Mouse (Mus musculus): ENCODE measurements at regions not wholly inside any gene's neighbourhood (a gene's known extent, or its start where the extent isn't known, plus 50 kb on each side); places are given as distances from the start of the nearest gene placed in this dataset.

DNA sequence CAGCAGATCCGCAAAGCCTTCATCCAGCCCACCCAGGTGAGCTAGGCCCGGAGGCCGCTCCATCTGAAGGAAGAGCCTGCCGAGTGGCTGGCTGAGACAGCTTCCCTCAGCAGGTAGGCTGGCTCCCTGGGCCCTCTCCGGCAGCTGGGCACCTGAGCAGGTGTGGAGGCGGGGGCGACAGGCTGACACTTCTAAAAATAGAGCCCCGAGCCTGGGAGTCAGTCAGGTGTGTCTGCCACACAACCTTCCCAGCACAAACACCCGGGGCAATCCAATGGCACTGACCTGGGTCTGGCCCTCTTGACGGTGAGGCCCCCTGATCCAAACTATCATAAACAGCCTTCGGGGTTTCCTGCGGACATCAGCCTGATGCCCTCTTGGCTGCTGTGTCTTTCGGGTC, 58.5 kb downstream of the Zfp36l2 start:
- DNase-seq (ENCODE audit: low spot score) = no peak

DNA sequence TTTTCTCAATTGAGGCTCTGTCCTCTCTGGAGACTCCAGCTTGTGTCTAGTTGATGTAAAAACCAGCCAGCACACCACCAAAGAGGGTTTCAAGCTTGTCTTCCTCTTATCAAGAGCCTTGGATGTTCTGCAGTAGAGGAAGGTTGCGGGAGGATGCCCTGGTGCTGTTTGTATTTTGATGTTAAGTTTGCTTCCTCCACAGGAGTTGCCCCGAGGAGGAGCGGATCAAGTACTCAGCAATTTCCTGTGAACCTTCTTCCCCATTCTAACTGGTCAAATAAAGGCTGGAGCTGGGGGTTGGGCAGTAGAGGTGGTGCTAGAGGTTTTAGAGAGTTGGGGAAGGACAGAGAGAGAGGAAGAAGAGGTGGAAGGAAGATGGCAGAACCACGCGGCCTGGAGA, 59.5 kb downstream of the Zfp36l2 start:
- no peak for DNase-seq (ENCODE audit: low spot score)

DNA sequence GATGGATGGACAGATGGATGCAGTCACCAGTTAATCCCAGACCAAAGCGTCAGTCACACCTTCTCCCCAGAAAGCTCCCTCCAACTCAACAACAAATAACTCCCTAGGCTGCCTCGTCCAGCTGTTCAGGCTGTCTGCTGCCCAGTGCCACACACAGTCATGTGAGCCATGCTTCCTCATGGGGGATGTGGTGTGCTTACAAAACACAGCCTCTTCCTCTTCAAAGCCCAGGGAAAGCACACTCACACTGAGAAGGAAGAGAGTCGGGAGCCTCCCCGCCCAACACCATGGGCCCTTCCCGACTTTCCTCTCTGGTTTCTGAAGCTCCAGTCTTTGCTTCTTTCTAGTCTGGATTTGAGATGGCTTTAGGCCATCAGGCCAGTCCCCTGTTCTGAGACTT, 61.6 kb downstream of the Zfp36l2 start:
- DNase-seq (ENCODE audit: low spot score) = no peak

DNA sequence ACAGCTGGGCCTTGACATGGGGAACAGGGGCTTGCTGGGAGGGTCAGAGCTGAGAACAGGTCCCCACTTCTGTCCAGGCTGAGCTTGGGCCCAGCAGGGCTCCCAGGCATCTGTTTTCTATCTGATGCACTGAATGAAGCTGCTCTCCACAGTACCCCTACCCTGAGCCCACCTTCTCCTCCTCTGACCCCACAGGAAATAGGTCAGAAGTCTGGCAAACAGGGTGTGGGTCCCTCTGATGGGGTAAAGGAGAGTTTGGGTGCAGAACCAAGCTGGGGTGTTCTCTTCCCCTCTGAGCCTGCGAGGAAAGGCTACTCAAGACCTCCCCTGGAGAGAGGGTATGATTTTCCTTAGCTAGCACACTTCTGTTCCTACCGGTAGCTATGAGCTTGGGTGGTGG, 64.6 kb downstream of the Zfp36l2 start:
- DNase-seq (ENCODE audit: low spot score) = no peak

DNA sequence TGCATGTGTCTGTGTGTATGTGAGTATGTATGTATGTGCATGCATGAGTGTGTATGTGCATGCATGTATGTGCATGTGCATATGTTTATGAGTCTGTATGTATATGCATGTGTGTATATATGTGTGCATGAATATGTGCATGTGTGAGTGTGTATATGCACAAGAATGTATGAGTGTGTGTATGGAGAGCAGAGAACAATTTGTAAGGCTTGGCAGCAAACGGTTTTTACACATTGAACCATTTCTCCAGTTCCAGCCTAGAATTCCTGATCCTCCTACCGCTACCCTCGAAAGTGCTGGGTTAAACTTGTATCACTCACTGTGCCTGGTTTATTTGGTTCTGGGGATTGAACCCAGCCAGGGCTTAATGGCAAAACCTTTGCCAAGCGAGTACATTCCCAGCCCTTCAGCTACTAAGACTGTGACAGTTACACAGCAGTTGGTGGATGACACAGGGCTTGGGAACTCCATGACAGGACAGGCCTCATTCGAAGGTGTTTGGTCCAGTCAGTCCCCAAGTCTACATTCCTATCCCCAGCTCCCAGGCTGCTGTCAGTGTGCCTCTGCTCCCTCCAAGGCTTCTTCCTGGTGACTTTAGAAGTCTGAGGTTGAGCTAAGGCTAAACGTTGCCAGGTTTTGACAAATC, 65.1 kb downstream of the Zfp36l2 start:
- no peak for DNase-seq (ENCODE audit: low spot score)

DNA sequence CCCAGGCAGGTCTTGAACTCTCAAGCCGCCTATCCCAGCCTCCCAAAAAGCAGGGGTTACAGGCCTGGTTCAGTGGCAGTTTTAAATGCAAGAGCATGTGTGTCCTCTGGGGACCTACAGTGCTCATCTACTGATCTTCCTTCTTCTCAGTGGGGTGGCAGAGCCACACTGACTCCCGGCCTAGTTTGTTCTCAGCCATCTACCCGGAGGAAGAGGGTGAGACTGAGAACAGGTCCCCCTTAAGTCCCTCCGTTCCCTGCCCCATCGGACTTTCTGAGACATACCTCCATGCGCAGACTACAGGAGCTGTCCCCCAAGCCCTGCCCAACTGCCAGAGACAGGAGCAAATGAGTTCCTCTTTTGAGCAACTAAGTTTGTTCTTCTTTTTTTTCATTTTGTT, 66.5 kb downstream of the Zfp36l2 start:
- DNase-seq (ENCODE audit: low spot score) = no peak

DNA sequence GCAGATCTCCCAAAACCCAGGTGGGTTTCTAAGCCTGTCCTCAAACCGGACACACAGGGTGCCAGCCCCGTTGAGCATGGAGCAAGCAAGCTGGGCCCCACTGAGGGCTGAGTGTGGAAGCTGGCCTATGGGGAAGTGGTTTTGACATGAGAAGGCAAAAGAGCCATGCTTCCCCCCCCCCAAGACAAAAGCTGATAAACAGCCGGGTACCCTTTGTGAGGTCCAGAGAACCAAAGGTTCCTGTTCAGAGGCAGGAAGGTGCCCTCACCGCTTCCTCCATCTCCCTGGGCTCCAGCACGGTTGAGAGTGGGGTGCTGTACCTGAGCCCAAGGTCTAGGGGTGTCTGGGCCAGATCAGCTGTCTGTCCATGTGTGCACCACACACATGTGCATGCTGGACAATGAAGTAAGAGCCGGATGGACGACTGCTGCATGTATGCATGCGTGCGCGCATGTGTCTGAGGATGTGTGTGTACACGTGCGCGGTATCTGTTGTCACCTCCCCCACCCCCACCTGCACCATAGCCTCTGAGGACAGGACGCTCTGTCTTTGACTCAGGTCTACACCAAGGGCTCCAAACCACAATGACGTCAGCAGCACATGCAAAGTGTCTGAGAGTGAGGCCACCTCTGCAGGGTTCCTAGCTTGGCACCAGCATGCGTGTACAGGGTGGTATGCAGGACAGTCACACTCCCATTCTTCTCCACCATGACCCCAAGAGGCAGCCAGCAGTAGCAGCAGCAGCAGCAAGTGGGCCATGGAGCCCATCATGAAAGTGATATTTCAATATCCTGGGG, 68.3 kb downstream of the Zfp36l2 start:
- DNase-seq (ENCODE audit: low spot score) = no peak

DNA sequence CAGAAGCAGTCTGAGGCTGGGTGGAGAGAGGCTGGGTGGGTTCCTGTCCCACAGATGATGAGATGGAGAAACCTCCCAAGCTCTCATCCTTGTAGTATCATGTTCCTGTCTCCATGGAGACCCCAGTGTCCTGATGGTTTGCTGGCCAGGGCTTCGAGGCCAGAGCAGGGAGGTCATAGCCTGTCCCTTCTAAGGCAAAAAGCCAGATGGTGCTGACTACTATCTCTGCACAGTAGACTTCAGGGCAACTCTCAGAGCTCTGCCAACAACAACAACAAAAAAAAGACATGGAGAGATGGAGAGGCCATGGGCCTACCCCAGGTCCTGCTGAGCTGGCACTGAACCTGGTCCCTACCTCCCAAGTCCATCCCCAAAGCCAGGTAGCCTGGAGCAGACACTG, 69.0 kb downstream of the Zfp36l2 start:
- no peak for DNase-seq (ENCODE audit: low spot score)

DNA sequence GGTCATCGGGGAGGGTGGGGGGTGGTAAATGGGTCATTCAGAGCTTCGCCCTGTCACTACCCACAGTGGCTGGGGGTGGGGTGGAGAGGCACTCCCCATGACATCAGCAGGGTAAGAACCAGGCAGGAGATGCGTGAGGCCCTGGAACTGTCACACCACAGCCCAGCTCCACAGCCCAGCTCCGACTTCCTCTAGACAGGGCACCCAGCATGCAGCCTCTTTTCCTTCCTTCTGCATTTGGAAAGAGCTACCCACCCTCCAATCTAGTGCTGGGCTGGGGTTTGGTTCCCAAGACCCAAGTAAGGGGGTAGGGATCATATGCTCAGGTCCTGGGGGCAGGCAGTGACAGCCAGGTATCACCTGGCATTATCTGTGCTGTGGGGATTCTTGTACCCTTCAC, 69.5 kb downstream of the Zfp36l2 start:
- no peak for DNase-seq (ENCODE audit: low spot score)

DNA sequence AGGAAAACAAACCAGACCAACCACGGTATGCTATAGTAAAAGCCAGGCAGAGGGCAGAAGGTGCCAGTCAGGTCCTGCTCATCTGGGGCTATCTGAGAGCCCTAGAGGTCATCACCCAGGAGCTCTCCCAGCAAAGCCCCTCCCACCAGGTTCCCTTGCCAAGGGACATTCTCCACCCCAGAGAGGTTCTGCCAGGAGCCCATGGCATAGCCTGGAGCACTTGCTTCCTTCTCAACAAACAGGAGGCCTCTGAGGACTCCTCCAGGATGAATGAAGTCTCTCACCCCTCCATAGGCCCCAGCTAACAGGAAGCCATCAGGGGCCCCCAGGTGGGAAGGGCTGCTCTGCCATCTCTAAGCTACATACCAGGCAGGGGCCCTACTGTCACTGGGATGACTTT, 70.0 kb downstream of the Zfp36l2 start:
- DNase-seq (ENCODE audit: low spot score) = peak; percentile 56

DNA sequence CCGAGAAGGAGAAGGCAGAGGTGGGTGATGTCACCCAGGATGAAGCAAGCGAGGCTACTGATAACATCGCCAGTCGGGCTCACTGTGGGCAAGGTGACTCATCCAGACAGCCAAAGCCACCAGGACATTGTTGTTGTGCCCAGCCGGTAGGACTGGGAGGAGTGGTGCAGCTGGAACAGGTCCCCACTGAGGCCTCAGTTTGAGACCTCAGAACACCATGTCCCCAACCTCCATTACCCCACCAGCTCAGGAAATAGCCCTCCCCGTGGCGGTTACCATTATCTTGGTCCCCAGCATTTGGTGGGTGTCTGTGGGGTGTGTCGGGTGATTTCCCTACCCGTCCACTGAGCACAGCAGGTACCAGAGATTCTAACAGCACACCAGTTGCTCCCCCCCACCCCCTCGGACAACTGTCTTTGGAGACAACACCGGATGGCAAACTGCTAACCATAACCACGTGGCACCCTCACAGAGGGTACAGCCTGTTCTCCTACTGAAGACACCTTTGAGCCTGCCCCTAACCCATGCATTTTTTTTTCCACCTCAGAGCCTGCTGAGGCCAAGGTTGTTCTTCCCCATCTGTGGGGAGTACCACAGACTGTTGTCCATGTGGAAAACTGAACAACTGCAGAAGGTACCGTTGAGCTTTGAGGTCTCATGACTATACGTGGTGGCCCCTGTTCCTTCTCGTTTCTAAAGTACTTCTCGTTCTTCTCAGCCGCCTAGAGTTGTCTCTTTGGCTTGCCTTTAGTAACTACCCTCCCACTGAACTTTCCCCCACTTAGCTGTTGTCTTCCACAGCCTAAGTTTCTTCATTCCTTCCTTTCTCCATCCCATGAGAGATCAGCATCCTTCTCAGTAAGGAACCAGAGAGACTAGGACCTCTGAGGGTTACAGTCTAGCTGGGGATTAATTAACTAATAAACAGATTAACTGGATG, 71.1 kb downstream of the Zfp36l2 start:
- DNase-seq (ENCODE audit: low spot score) = peak; percentile 85

DNA sequence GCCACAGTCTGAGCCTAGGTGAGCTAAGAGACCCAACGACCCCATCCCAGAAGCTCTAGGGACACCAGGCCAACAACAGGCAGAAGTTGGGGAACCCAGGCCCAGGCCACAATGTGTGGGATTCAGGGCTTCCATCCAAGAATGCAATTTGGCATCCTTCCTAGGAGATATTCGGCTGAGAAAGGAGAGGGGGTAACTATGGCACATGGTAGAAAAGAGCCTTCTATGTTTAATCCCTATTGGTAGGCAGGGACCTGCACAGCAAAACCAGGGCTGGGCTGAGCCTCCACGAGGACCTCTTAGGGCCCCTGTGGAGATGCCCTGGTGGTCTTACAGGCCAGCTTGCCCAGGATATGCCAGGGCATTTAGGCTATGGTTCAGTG, 71.8 kb downstream of the Zfp36l2 start:
- DNase-seq (ENCODE audit: low spot score) = no peak

DNA sequence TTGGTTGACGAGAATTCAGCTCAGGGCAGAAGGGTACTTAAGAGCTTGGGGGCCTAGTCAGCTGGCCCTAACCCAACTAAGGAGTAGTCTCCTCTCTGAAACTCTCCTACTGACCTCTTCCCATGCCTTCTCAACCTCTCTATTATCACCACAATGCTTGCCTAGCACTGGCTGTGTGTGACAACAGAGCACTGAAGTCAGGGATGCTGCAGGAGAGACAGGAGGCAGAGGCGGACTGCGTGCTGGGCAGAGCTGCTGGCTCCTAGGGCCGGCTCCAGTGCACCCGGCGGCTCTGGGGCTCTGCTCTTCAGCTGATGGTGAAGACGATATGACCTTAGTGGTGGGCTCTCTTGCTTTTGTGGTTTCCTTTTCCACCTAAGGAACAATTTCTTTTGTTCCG, 72.6 kb downstream of the Zfp36l2 start:
- DNase-seq (ENCODE audit: low spot score) = no peak

DNA sequence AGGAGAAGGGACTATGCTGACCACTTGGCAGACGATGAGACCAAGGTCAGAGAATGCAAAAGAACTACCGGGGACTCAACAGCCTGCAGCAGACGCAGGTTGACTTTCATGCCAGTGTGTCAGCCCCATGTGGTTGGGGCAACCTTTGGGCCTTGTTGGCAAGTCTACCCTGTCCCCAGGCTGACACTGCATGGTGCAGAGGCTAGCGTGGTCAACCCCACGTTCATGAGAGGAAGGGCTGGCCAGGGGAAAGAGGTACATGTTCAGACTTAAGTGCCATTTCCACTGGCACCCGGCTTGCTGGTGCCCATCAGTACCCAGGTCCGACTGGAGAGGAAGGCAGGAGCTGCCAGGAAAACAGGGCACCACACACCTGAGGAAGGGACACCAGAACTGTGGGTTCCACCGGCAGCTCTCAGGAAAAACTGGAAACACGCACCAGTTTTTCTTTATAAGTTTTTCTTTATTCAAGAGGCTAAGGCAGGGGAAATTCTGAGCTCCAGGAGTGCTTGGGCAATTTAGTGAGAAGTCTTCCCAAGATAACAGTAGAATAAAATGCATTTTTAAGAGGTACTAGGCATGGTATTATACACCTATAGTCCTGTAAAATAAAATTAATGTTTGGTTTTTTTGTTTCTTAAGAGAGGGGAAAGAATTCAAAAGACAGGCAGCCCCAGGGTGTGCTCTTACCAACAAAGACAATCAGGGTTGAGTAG, 73.3 kb downstream of the Zfp36l2 start:
- DNase-seq (ENCODE audit: low spot score) = no peak

DNA sequence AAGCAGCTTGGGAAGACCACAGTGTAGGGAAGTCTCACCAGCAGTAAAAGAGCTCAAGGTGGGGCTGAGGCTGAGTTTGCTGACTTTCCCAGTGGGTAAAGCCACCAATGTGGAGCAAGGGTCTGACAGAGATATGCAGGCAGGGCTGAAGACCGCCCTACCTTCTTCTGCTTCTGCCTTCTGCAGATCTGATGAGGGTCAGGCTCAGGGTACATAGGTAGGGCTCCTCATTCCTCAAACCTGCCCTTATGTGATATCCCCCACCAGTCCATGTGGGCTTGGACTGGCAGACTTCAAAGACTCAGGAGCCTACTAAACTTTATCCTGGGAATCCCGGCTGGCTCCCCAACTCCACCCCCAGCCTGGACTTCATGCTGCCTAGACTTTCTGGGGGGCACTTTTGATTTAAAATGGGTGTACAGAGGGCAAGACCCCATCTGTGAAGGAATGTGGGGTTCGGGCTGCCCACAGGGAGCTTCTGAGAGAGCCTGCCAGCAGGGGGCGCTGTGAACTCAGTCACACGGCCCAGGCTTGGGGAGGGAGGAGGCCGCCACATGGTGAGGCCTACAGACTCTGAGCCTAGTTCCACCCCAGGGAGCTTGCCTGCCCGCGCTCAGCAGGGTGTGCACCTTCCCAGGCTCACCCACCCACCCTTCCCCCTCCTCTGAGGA, 74.0 kb downstream of the Zfp36l2 start:
- DNase-seq (ENCODE audit: low spot score) = peak; percentile 93

DNA sequence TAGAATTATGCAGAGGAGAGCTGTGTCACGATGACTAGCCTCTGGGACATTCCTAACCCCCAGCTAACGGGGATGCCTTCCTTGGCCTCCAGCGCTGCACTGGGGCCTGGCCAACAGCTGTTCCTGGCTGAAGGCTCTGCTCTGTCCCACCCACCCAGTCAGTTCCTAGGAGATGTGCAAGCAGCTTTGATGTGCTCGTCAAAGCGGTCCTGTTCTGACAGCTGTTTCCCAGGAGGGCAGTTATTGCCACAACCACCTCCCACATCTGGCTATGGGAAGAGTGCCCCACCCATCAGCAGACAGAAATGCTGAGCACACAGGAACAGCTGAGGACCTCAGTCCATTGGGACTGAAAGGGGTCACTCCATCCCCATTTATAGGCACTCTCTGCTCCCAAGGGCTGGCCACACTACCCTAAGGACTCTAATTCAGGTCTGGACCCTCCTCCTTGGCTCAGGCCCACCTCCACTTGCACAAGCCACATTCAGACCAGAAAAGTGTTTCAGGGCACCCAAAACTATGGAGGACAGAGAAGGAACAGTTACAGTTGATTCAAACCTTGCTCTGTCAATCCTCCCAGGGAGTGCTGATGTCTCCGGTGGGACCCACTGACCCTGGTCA, 75.2 kb downstream of the Zfp36l2 start:
- peak; percentile 73 for DNase-seq (ENCODE audit: low spot score)

DNA sequence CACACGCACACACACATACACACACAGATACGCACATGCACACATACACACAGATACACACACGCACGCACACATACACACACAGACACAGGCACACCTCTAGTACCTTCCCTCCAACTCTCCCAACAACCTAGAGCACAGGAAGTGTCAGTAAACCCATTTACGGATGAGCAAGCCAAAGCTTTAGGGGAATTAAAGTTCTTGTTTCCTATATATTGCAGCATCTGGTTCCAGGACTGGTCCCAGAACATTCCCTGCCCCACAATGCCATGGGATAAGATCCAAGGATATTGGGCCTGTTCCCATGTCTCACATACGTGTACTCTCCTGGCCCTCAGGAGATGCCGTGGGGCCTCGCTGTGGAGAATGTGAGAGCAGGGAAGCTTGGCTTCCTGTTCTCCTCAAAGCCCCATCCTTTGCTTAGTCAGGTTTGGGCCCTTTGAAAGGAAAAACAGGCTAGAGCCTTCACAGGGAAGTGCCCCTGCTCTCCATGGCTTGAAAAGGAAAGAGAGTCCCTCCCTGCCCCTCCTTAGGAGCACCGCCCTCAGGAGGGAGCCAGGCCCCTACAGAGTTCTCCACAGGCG, 75.9 kb downstream of the Zfp36l2 start:
- no peak for DNase-seq (ENCODE audit: low spot score)

DNA sequence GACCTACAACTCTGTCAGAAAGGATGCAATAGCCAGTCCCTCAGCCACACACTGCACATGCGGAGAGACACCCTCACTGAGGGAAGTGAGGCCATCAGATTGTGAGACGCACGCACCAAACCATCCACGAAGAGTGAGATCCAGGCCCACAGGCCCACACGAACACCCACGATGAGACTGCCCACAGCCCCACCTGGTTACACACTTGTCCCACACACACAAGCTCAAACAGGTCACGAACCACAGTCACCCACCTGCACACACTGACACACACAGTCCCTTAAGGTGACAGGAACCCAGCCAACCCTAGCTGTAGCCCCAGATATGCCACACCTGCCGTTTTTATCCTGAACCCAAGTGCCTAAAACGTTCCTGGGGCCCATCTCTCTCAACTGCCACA, 76.8 kb downstream of the Zfp36l2 start:
- no peak for DNase-seq (ENCODE audit: low spot score)

DNA sequence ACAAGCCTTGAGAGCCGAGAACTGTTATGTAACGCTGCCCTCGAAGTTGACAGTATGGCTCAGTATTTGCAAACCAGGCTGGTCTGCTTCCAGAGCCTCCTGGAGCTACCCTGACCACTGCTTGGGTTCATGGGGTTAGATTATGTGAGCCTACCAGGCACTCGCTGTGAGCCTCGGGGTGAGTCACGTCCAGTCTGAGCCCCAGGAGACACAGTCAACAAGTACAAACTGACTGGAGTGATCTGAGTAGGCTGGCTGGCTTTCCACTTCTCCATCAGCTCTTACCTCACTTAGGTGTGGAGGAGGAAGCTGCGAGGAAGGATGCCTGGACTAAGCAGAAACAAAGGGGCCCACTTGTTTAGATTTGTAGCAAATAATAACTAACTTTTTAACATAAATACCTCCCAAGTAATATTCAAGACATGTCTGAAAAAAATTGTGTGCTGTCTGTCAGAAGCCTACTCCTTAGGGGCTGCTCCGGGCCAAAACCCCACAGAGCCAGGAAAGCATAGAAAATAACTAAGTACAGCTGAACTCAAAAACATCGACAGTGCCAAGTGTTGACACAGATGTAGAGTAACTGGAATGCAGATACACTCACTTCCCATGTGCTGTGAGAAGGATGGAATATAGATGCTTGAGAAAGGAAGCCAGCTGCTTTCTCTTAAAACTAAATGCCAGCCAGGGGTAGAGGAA, 77.6 kb downstream of the Zfp36l2 start:
- peak; percentile 46 for DNase-seq (ENCODE audit: low spot score)

Measured in urinary bladder, postnatal 14 days (tissue).